9 mouse cellular contexts compared by ENCODE assay signal in genomic region chr12:117172885-117173529, GRCm38 (mm10).
DNase-seq lines count a peak whose midpoint lies in the region; ATAC-seq lines count a peak whose summit lies in the region.
"Had no signal": no experiment of that assay in that cellular context is flagged by ENCODE, and none has a peak within 500 bp of the region (broad histone marks: within the 10 kb centered on the region; RNA-seq: fewer than 3 reads in every experiment).

No protein-coding gene starts in this region.

- H3K4me2 ChIP-seq in kidney, embryonic 15.5 days, result no peak overlapping the region
- peak overlapping the region; percentile 32 for H3K4me2 ChIP-seq in forebrain, embryonic 11.5 days (ENCODE audit: low read depth, low read length, severe bottlenecking)
- no peak overlapping the region for H3K4me2 ChIP-seq in limb, embryonic 13.5 days (replicated peaks)
- no peak overlapping the region for H3K4me2 ChIP-seq in stomach, embryonic 15.5 days

- H3K4me1 ChIP-seq in kidney, embryonic 15.5 days, result 0 out of 2 replicates have a peak, but pooled peaks cover 7% of the 10 kb centered on the region
- peaks cover 59% of the 10 kb centered on the region for H3K4me1 ChIP-seq in forebrain, embryonic 11.5 days (replicated peaks; ENCODE audit: control insufficient read depth, insufficient read depth, low read length)
- H3K4me1 ChIP-seq in limb, embryonic 13.5 days, result peaks cover 29% of the 10 kb centered on the region
- peaks cover 7% of the 10 kb centered on the region; the same call in 1 of the 2 replicates for H3K4me1 ChIP-seq in stomach, embryonic 15.5 days

- peaks cover 62% of the 10 kb centered on the region for H3K27me3 ChIP-seq in kidney, embryonic 15.5 days
- peaks cover 2% of the 10 kb centered on the region; the same call in 1 of the 2 replicates for H3K27me3 ChIP-seq in forebrain, embryonic 11.5 days (ENCODE audit: control insufficient read depth, insufficient read depth, low read length)
- peaks cover 4% of the 10 kb centered on the region; the same call in 1 of the 2 replicates for H3K27me3 ChIP-seq in limb, embryonic 13.5 days
- no peaks in the 10 kb centered on the region for H3K27me3 ChIP-seq in stomach, embryonic 15.5 days (replicated peaks)

- H3K4me3 ChIP-seq in kidney, embryonic 15.5 days (replicated peaks), result no peak overlapping the region
- no peak overlapping the region for H3K4me3 ChIP-seq in forebrain, embryonic 11.5 days (ENCODE audit: low read depth, low read length)
- no peak overlapping the region for H3K4me3 ChIP-seq in limb, embryonic 13.5 days
- no peak overlapping the region for H3K4me3 ChIP-seq in stomach, embryonic 15.5 days (replicated peaks)

- 21% methylated on average over 11 of the region's 11 CpGs for WGBS in kidney, embryonic 15.5 days
- WGBS in forebrain, embryonic 11.5 days, result 3% methylated on average over 11 of the region's 11 CpGs
- WGBS in limb, embryonic 13.5 days, result 16% methylated on average over 11 of the region's 11 CpGs
- WGBS in stomach, embryonic 15.5 days, result 32% methylated on average over 11 of the region's 11 CpGs

- no peak for DNase-seq in kidney, postnatal 36 days
- DNase-seq in forebrain, embryonic 11.5 days (ENCODE audit: low spot score), result peak; percentile 84
- DNase-seq in T-cell, adult 2 months (ENCODE audit: low spot score), result no peak
- DNase-seq in cerebellum, adult 9-11 months, result no peak
- no peak for DNase-seq in right cerebral cortex, adult 2 months (ENCODE audit: low spot score in 2 of 2)

- no peaks in the 10 kb centered on the region for H3K36me3 ChIP-seq in kidney, embryonic 15.5 days
- H3K36me3 ChIP-seq in forebrain, embryonic 11.5 days (ENCODE audit: control insufficient read depth, insufficient read depth, low read length), result no peaks in the 10 kb centered on the region
- no peaks in the 10 kb centered on the region for H3K36me3 ChIP-seq in limb, embryonic 13.5 days
- no peaks in the 10 kb centered on the region for H3K36me3 ChIP-seq in stomach, embryonic 15.5 days

- peak; percentile 34; the same call in 1 of the 2 replicates for ATAC-seq in kidney, embryonic 15.5 days (replicated peaks; ENCODE audit: low FRiP score)
- ATAC-seq in forebrain, embryonic 11.5 days (replicated peaks; ENCODE audit: low FRiP score), result peak; percentile 92
- peak; percentile 66 for ATAC-seq in limb, embryonic 13.5 days (ENCODE audit: low FRiP score, low read depth)
- ATAC-seq in stomach, embryonic 15.5 days (ENCODE audit: insufficient read depth, low FRiP score, low read depth), result peak; percentile 22

- no peak overlapping the region for H3K9ac ChIP-seq in kidney, embryonic 15.5 days
- peak overlapping the region; percentile 28 for H3K9ac ChIP-seq in forebrain, embryonic 11.5 days (ENCODE audit: low read length)
- peak overlapping the region; percentile 43; the same call in 1 of the 2 replicates for H3K9ac ChIP-seq in limb, embryonic 13.5 days
- H3K9ac ChIP-seq in stomach, embryonic 15.5 days, result no peak overlapping the region
- H3K9ac ChIP-seq: liver, embryonic 14.5 days had no signal

- H3K27ac ChIP-seq in kidney, embryonic 15.5 days, result no peak overlapping the region
- H3K27ac ChIP-seq in forebrain, embryonic 11.5 days (ENCODE audit: low read depth, low read length), result peak overlapping the region; percentile 84
- no peak overlapping the region; the same call in 1 of the 2 replicates for H3K27ac ChIP-seq in limb, embryonic 13.5 days
- no peak overlapping the region for H3K27ac ChIP-seq in stomach, embryonic 15.5 days
- H3K27ac ChIP-seq: liver, embryonic 14.5 days had no signal

- no peaks in the 10 kb centered on the region for H3K9me3 ChIP-seq in kidney, embryonic 15.5 days (replicated peaks)
- no peaks in the 10 kb centered on the region for H3K9me3 ChIP-seq in forebrain, embryonic 11.5 days (ENCODE audit: control insufficient read depth, low read length)
- H3K9me3 ChIP-seq in limb, embryonic 13.5 days, result no peaks in the 10 kb centered on the region
- no peaks in the 10 kb centered on the region for H3K9me3 ChIP-seq in stomach, embryonic 15.5 days

Comparison
In these comparisons a context has a peak if more than half of its experiments do, and no peak if none do; other contexts are left out.
1. ATAC-seq: peak in every context shown above with its lines; median percentile 92 in forebrain, embryonic 11.5 days; 66 in limb, embryonic 13.5 days; 34 in kidney, embryonic 15.5 days; 22 in stomach, embryonic 15.5 days.
2. H3K9ac ChIP-seq: peak in forebrain, embryonic 11.5 days (single experiment) and limb, embryonic 13.5 days (single experiment); none in kidney, embryonic 15.5 days (single experiment) and stomach, embryonic 15.5 days (single experiment).